Mouse (Mus musculus): ENCODE results near the gene Dmrtc2. TPM values are rescaled to one million over a fixed set of nuclear protein-coding genes. Genes with fewer than 3 reads are reported as not detected.
"Not testable (repeated sequence)": the region's sequence is repeated elsewhere in the genome, so short reads cannot be mapped to it uniquely, and the experiment has no call there.

The Dmrtc2 gene
- polyA plus RNA-seq, 1 experiment from 2014 or later: not detected

GRCm38 (mm10) chr7:24891241-24892124 lies 21.6 kb downstream of the Dmrtc2 start:
- Histone ChIP-seq H3K27me3 (ENCODE audit: control insufficient read depth, insufficient read depth, low read length) (no peaks in the 10 kb centered on the region), H3K27ac (replicated peaks; ENCODE audit: low read depth, low read length) (no peak overlapping the region), H3K36me3 (ENCODE audit: control insufficient read depth, insufficient read depth, low read length) (peaks cover 42% of the 10 kb centered on the region), H3K4me3 (replicated peaks; ENCODE audit: low read depth, low read length) (no peak overlapping the region), H3K9me3 (ENCODE audit: control insufficient read depth, low read length) (no peaks in the 10 kb centered on the region), H3K4me1 (ENCODE audit: control insufficient read depth, insufficient read depth, low read length) (0 out of 2 replicates have a peak, but pooled peaks cover under 1% of the 10 kb centered on the region), H3K4me2 (ENCODE audit: low read length) (no peak overlapping the region), H3K9ac (replicated peaks; ENCODE audit: low read length) (no peak overlapping the region)
- DNase-seq: no peak
- 62% methylated on average over 3 of the region's 3 CpGs for WGBS
- no peak for ATAC-seq (ENCODE audit: low FRiP score, low TSS enrichment)

DNA sequence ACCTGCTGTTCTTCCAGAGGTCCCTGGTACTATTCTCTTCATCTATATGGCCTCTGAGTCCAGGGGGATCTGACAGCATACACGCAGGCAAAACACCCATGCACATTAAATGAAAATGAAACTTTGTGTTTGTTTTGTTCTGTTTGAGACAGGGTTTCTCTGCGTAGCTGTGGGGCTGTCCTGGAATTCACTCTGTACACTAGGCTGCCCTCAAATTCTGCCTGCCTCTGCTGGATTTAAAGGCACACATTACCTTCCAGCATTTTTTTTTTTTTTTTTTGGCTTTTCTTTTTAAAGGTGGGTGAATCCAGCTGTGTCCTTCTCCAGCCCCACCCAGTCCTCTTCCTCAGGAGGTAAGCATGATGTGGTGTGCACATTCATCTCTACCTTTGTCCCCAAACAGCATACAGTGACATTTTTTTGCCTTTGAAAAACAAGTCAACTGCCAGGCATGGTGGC lies 22.3 kb downstream of the Dmrtc2 start:
- WGBS: 74% methylated on average over 2 of the region's 2 CpGs

GRCm38 (mm10) chr7:24895749-24896148 lies 25.9 kb downstream of the Dmrtc2 start:
- not testable (repeated sequence) for H3K4me1 ChIP-seq (ENCODE audit: control insufficient read depth, insufficient read depth, low read length); H3K9ac ChIP-seq (replicated peaks; ENCODE audit: low read length); H3K9me3 ChIP-seq (ENCODE audit: control insufficient read depth, low read length); H3K27ac ChIP-seq (replicated peaks; ENCODE audit: low read depth, low read length); H3K27me3 ChIP-seq (ENCODE audit: control insufficient read depth, insufficient read depth, low read length); ATAC-seq (ENCODE audit: low FRiP score, low TSS enrichment); H3K36me3 ChIP-seq (ENCODE audit: control insufficient read depth, insufficient read depth, low read length); H3K4me2 ChIP-seq (ENCODE audit: low read length); DNase-seq; H3K4me3 ChIP-seq (replicated peaks; ENCODE audit: low read depth, low read length)
- 93% methylated on average over 2 of the region's 2 CpGs for WGBS

More for the DNA sequence above, 22.3 kb downstream of the Dmrtc2 start:
- no peak overlapping the region for H3K27ac ChIP-seq (replicated peaks; ENCODE audit: low read depth, low read length)
- H3K27me3 ChIP-seq (ENCODE audit: control insufficient read depth, insufficient read depth, low read length): no peaks in the 10 kb centered on the region
- peaks cover 36% of the 10 kb centered on the region for H3K36me3 ChIP-seq (ENCODE audit: control insufficient read depth, insufficient read depth, low read length)
- H3K4me2 ChIP-seq (ENCODE audit: low read length): no peak overlapping the region
- no peak overlapping the region for H3K9ac ChIP-seq (replicated peaks; ENCODE audit: low read length)
- H3K9me3 ChIP-seq (ENCODE audit: control insufficient read depth, low read length): no peaks in the 10 kb centered on the region
- ATAC-seq (ENCODE audit: low FRiP score, low TSS enrichment) (no peak), DNase-seq (no peak)
- H3K4me3 ChIP-seq (replicated peaks; ENCODE audit: low read depth, low read length): no peak overlapping the region
- H3K4me1 ChIP-seq (ENCODE audit: control insufficient read depth, insufficient read depth, low read length): no peaks in the 10 kb centered on the region

DNA sequence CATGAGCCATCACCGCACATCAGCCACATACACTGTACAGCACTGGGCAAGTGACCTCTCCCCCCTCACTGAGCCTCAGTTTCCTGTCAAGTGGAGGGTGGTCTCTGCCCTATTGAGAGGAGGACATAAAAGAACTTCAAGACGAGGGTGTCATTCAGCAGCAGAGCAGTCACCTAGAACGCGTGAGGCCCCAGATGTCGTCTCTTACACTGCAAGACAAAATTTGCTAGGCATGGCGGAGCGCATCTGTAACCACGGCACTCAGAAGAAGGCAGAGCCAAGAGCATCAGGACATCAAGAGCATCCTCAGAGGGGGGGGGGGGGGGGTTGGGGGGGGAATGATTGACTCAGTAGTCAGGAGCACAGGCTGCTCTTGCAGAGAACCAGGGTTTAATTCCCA lies 26.4 kb downstream of the Dmrtc2 start:
- Histone ChIP-seq H3K36me3 (ENCODE audit: control insufficient read depth, insufficient read depth, low read length) (no peaks in the 10 kb centered on the region), H3K9ac (replicated peaks; ENCODE audit: low read length) (no peak overlapping the region), H3K27me3 (ENCODE audit: control insufficient read depth, insufficient read depth, low read length) (no peaks in the 10 kb centered on the region), H3K4me3 (replicated peaks; ENCODE audit: low read depth, low read length) (no peak overlapping the region), H3K4me1 (ENCODE audit: control insufficient read depth, insufficient read depth, low read length) (no peaks in the 10 kb centered on the region), H3K27ac (replicated peaks; ENCODE audit: low read depth, low read length) (no peak overlapping the region), H3K4me2 (ENCODE audit: low read length) (no peak overlapping the region), H3K9me3 (ENCODE audit: control insufficient read depth, low read length) (no peaks in the 10 kb centered on the region)
- ATAC-seq (ENCODE audit: low FRiP score, low TSS enrichment): no peak
- DNase-seq: no peak
- WGBS: 67% methylated on average over 8 of the region's 8 CpGs

DNA sequence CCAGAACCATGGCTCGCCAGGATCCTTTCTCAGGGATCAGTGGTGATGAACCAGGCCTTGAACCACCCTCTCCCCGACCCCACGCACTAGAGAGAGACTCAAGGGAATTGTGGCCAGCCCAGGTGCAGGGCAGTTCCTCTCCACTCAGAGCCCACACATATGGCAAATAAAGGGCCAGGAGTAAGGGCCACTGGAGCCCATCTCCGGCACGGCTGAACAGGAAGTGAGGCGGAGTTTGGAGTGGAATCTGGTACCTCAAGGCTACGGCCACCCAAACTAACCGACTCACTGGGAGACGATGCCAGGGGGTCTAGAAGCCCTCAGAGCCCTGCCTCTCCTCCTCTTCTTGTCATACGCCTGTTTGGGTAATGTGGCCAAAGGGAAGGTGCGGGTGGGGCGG lies 27.4 kb downstream of the Dmrtc2 start, which contains the start of gene Cd79a:
TSS of gene Cd79a (plus strand) at position 158 of the 400 bp plus-strand sequence.
- Histone ChIP-seq H3K27ac (replicated peaks; ENCODE audit: low read depth, low read length) (no peak within 1 kb of the TSS), H3K4me1 (ENCODE audit: control insufficient read depth, insufficient read depth, low read length) (no peaks in the 10 kb centered on the region), H3K9me3 (ENCODE audit: control insufficient read depth, low read length) (no peaks in the 10 kb centered on the region), H3K4me3 (replicated peaks; ENCODE audit: low read depth, low read length) (no peak within 1 kb of the TSS), H3K36me3 (ENCODE audit: control insufficient read depth, insufficient read depth, low read length) (no peaks in the 10 kb centered on the region), H3K4me2 (ENCODE audit: low read length) (no peak within 1 kb of the TSS), H3K9ac (replicated peaks; ENCODE audit: low read length) (no peak within 1 kb of the TSS), H3K27me3 (ENCODE audit: control insufficient read depth, insufficient read depth, low read length) (no peaks in the 10 kb centered on the region)
- ATAC-seq (ENCODE audit: low FRiP score, low TSS enrichment) (no peak), DNase-seq (no peak)
- WGBS: 85% methylated on average over 12 of the region's 12 CpGs

DNA sequence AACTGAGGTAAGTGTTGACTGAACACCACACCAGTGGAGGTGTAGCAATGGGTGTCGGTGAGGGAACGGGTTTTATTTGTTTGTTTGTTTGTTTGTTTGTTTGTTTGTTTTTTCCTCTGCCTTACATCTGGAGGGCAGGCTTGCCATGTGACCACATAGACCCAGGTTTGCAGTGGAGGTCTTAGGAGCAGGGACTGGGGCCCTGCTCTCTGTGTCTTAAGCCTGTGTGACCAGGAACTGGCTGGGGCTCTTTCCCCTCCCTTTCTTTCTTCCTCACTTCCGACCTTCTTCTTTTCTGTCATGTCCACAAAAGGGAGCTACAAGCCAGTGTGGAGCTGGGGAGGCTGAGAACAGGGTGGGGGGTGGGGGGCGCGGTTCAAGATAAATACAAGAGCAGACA lies 28.1 kb downstream of the Dmrtc2 start:
- ATAC-seq (ENCODE audit: low FRiP score, low TSS enrichment): no peak
- Histone ChIP-seq H3K9me3 (ENCODE audit: control insufficient read depth, low read length) (no peaks in the 10 kb centered on the region), H3K36me3 (ENCODE audit: control insufficient read depth, insufficient read depth, low read length) (no peaks in the 10 kb centered on the region), H3K27ac (replicated peaks; ENCODE audit: low read depth, low read length) (no peak overlapping the region), H3K4me1 (ENCODE audit: control insufficient read depth, insufficient read depth, low read length) (no peaks in the 10 kb centered on the region), H3K4me2 (ENCODE audit: low read length) (no peak overlapping the region), H3K9ac (replicated peaks; ENCODE audit: low read length) (no peak overlapping the region), H3K4me3 (replicated peaks; ENCODE audit: low read depth, low read length) (no peak overlapping the region), H3K27me3 (ENCODE audit: control insufficient read depth, insufficient read depth, low read length) (no peaks in the 10 kb centered on the region)
- WGBS: 85% methylated on average over 5 of the region's 5 CpGs
- no peak for DNase-seq

DNA sequence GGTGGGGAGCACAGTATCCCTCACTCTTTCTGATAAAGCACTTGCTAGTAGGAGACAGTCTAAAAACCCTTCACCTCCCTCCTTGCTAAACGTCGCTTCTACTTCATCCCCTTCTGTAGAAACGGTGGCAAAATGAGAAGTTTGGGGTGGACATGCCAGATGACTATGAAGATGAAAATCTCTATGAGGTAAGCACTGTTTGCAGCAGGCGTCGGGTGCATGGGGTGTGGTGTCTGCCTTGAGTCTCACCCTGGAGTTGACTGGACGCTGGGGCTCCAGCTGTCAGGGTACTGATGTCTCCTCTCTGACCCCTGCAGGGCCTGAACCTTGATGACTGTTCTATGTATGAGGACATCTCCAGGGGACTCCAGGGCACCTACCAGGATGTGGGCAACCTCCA lies 31.3 kb downstream of the Dmrtc2 start:
- no peak overlapping the region for H3K9ac ChIP-seq (replicated peaks; ENCODE audit: low read length)
- H3K4me3 ChIP-seq (replicated peaks; ENCODE audit: low read depth, low read length): no peak overlapping the region
- no peak for ATAC-seq (ENCODE audit: low FRiP score, low TSS enrichment)
- peaks cover 14% of the 10 kb centered on the region for H3K4me1 ChIP-seq (ENCODE audit: control insufficient read depth, insufficient read depth, low read length)
- no peaks in the 10 kb centered on the region for H3K36me3 ChIP-seq (ENCODE audit: control insufficient read depth, insufficient read depth, low read length)
- no peaks in the 10 kb centered on the region for H3K27me3 ChIP-seq (ENCODE audit: control insufficient read depth, insufficient read depth, low read length)
- no peaks in the 10 kb centered on the region for H3K9me3 ChIP-seq (ENCODE audit: control insufficient read depth, low read length)
- no peak overlapping the region for H3K4me2 ChIP-seq (ENCODE audit: low read length)
- 79% methylated on average over 6 of the region's 6 CpGs for WGBS
- H3K27ac ChIP-seq (replicated peaks; ENCODE audit: low read depth, low read length): no peak overlapping the region
- DNase-seq: no peak

GRCm38 (mm10) chr7:24901842-24902241 lies 32.0 kb downstream of the Dmrtc2 start:
- Histone ChIP-seq H3K36me3 (ENCODE audit: control insufficient read depth, insufficient read depth, low read length) (no peaks in the 10 kb centered on the region), H3K27ac (replicated peaks; ENCODE audit: low read depth, low read length) (0 out of 2 replicates have a peak overlapping the region, but pooled peaks have one; percentile 60), H3K27me3 (ENCODE audit: control insufficient read depth, insufficient read depth, low read length) (no peaks in the 10 kb centered on the region), H3K4me1 (ENCODE audit: control insufficient read depth, insufficient read depth, low read length) (peaks cover 14% of the 10 kb centered on the region), H3K9me3 (ENCODE audit: control insufficient read depth, low read length) (no peaks in the 10 kb centered on the region), H3K9ac (replicated peaks; ENCODE audit: low read length) (no peak overlapping the region), H3K4me3 (replicated peaks; ENCODE audit: low read depth, low read length) (no peak overlapping the region), H3K4me2 (ENCODE audit: low read length) (peak overlapping the region; percentile 83)
- no peak for DNase-seq
- no peak for ATAC-seq (ENCODE audit: low FRiP score, low TSS enrichment)
- WGBS: 89% methylated on average over 1 of the region's 1 CpGs

- no peaks in the 10 kb centered on the region for H3K27me3 ChIP-seq (ENCODE audit: control insufficient read depth, insufficient read depth, low read length)
- 62% methylated on average over 2 of the region's 2 CpGs for WGBS
- ATAC-seq (ENCODE audit: low FRiP score, low TSS enrichment): no peak
Measured at GRCm38 (mm10) chr7:24902264-24902629, 32.4 kb downstream of the Dmrtc2 start.

More at GRCm38 (mm10) chr7:24902264-24902629, 32.4 kb downstream of the Dmrtc2 start:
- peak overlapping the region; percentile 60 for H3K4me3 ChIP-seq (replicated peaks; ENCODE audit: low read depth, low read length)
- peak; percentile 18 for DNase-seq
- no peaks in the 10 kb centered on the region for H3K9me3 ChIP-seq (ENCODE audit: control insufficient read depth, low read length)
- H3K4me2 ChIP-seq (ENCODE audit: low read length): peak overlapping the region; percentile 83
- H3K36me3 ChIP-seq (ENCODE audit: control insufficient read depth, insufficient read depth, low read length): no peaks in the 10 kb centered on the region
- H3K9ac ChIP-seq (replicated peaks; ENCODE audit: low read length): no peak overlapping the region; the same call in 1 of the 2 replicates
- H3K4me1 ChIP-seq (ENCODE audit: control insufficient read depth, insufficient read depth, low read length): peaks cover 14% of the 10 kb centered on the region
- peak overlapping the region; percentile 60; the same call in 1 of the 2 replicates for H3K27ac ChIP-seq (replicated peaks; ENCODE audit: low read depth, low read length)

Measured in midbrain, embryonic 14.5 days (tissue).